Mouse (Mus musculus): ENCODE data around the gene Faap100.

DNA sequence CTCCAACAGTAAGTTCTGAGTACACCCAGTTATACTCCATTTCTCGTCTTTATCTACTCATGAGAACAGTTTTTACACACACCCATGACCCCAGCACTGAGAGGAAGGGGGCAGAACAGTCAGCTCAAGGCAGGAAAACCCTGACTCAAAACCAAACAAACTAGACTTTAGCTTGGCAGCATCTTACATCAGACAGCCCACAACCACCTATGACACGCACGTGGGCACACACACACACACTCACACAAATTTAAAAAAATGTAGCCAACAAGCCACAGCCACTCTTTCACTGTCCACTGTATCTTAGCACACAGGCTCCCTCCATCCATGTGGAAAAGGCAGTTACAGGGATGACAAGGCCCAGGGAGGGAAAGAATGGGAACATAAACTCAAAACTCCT is 48.2 kb upstream of the Faap100 start:
- TF ChIP-seq EP300 (IDR thresholded peaks at IDR 0.05; ENCODE audit: low read depth) = no peak
- TF ChIP-seq CTCF (IDR thresholded peaks at IDR 0.05; ENCODE audit: low read depth) = no peak

Data from heart, postnatal 0 days (tissue).